Mouse (Mus musculus) cerebellum, adult 8-10 months (tissue): ENCODE results near the gene Terb1.

ENCODE experiments used
- DNase-seq: peaks from one replicate; pipeline ENCODE4 v3.0.0; 2022

Gene Terb1

DNA sequence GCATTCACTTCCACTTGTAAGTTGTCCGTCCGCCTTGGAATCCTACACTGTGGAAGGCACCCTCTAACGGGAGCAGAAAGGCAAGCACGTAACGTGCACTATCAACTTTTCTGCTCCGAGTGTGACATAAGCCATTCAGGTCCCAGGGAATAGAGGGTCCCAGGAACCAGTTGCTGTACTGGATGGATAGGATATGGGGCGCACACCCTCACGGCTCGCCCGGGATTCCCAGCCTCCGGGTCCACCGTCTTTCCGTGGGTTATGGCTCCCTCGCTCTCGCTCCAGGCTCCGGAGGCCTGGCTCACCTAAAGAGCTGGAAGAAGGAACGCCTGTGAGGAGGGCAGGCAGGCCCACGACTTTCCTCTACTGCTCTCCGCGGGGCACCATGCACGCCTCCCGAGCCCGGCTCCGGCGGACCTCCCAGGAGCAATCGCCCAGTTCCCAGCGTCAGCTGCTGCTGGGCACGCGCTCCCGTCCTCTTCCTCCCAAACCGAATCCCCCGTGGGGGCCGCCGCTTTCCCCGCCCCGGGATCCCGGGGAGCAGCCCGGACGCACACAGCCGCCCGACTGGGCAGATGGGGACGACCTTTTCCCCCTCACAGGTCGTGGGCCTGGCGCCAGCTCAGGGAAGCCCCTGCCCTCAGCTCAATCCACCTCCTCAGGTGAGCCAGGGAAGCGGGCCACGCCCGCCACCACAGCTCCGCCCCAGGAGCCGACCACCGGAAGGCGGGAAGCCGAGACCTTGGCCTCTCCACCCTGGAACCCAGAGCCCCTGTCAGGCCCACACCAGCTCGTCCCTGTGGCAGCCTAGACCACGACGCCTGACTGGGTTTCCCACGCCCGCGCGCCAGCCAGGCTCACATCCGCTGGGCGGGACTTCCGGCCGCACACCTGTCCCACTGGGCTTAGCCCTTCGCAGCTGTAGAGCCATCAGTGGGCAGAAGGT, at the start of gene Terb1:
Gene Terb1 (minus strand): TSS at position 850 of the 946 bp plus-strand sequence.
- peak; percentile 36 for DNase-seq

DNA sequence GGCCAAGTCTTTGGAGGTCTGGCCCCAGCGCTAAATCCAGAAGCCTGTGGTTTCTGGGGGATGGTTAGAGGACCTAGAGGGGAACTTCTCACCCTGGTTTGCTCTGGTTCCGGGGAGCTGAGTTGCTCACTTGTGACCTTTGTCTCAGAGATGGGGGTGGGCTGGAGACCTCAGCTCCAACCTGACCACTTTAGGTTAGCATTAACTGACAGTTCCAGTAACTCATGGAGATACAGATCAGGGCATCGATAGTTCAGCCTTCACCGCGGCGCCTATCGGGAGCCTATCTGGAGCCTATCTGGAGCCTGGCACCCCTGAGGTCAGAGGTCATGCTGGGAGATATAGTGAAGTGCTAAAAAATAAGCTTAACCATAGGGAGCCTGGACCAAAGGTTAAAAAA, 47.5 kb upstream of the Terb1 start:
- no peak for DNase-seq

- DNase-seq, result no peak
Observed at GRCm38 (mm10) chr8:104555191-104555590, 45.5 kb upstream of the Terb1 start.

- DNase-seq, result no peak
Observed at GRCm38 (mm10) chr8:104543440-104544045, 33.8 kb upstream of the Terb1 start.

GRCm38 (mm10) chr8:104542160-104542559, 32.5 kb upstream of the Terb1 start:
- peak; percentile 54 for DNase-seq

GRCm38 (mm10) chr8:104541515-104541880, 31.8 kb upstream of the Terb1 start:
- no peak for DNase-seq

- DNase-seq, result peak; percentile 61
Observed at GRCm38 (mm10) chr8:104540710-104541514, 31.2 kb upstream of the Terb1 start.

DNA sequence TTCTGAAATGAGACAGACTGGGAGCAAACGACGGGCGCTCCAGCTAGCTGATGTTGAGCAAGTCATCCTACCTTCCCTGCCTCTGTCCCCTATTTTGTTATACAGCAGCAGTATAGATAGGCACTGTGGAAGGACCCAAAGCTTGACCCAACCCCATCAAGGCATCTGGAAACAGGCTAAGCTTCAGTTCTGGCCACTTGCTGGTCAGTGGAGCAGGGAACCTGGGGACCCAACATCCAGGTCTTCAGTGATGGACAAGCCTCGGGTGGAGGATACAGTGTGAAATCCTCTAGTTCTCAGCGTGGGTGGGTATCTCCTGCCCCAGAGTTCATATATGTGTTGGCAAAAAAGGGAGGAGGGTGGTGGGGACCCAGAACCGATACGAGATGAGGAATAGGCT, 30.5 kb upstream of the Terb1 start:
- no peak for DNase-seq

DNA sequence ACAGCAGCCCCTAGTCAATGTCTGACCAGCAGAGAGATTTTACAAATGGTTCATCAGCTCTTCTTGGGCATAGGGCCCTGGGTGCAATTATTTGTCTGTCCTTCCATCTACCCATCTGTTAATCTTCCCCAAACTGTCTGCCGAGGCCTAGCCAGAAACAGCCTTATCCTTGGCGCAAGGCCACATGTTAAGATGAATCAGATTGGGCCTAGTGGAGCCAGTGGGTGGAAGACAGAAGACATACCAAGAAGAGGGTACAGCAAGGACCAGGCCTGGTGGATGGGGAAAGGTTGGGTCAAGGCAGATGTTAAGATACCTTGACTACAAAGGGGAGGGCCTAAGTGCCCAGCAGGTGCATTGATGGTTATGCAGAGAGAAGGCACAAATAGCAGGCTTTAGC, 29.9 kb upstream of the Terb1 start:
- no peak for DNase-seq

- DNase-seq, result no peak
Observed at GRCm38 (mm10) chr8:104538896-104539295, 29.2 kb upstream of the Terb1 start.

GRCm38 (mm10) chr8:104536028-104536427, 26.3 kb upstream of the Terb1 start:
- DNase-seq, result no peak

DNA sequence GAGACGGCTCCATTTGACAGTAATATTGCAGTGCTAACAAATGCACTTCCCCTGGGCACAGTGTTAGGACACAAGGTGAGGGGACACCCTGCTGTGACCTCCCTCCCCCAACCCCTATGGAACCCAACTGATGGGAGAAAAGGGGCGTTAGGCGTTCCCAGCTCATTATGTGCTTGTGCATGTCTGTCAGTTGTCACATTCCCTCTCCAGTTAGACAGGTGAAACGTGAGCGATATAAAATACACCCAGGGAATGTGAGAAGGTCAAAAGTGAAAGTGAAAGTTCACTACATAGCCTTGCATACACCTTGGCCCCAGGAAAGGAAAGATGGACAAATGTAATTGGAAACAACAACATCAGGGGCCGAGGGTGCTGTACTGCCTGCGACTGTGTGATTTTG, 25.7 kb upstream of the Terb1 start:
- DNase-seq, result no peak

DNA sequence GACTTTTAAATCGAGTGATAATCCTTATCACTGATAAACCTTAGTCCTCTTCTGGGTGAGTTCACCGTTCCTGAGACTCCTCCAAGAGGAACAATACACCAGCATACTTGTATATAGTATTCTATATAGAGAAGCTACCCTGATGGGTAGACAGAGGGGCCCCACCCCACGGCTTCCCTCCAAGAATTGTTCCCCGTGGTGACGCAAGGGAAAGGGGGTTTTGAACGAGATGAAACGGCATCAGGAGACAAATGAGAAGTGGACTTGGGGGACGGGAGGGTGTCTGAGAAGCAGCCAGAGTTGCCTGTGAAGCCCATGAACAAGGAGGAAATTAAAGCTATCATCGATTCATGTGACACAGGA, 25.1 kb upstream of the Terb1 start:
- no peak for DNase-seq

DNA sequence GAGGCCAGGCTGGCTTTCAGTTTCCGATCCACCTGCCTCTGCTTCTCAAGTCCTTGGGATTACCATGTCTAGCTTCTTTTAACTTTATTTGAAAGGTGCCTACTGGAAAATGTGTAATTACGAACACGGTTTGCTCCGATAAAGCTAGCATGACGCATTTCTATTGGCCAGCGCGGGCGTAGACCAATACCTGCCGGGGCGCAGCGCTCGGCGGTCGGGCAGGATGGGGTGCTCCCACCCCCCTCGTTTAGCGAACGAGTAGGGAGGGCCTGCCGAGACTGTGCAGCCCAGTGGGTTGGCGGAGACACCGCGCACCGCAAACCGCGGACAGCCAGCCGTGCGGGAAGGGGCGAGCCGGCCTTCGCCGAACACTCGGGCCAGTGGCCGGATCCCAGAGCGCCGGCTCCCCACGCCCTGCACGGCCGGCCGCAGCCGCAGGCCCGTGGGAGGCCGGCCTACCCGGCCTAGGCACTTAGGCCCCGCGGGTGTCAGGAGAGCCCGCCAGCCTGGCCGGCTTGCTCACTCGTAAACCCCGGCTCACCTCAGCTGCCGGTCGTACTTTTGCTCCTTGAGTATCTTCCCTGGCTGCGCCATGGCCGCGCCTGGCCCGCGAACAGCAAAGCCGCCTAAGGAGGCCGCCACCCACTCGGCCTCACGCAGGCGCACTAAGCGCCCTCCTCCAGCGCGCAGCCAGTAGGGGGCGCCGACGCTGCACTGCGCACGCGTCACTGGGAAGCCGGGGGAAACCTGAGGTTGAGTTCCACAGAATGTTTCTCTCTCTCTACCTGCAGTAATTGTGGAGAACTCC, 24.5 kb upstream of the Terb1 start, which contains the start of the genes Nae1 and Car7:
Gene Nae1 (minus strand): TSS at position 667 of the 808 bp plus-strand sequence.
Gene Car7 (plus strand): TSS at position 719 of the 808 bp plus-strand sequence.
- DNase-seq, result peak; percentile 96

GRCm38 (mm10) chr8:104533551-104533950, 23.8 kb upstream of the Terb1 start:
- DNase-seq, result no peak

DNA sequence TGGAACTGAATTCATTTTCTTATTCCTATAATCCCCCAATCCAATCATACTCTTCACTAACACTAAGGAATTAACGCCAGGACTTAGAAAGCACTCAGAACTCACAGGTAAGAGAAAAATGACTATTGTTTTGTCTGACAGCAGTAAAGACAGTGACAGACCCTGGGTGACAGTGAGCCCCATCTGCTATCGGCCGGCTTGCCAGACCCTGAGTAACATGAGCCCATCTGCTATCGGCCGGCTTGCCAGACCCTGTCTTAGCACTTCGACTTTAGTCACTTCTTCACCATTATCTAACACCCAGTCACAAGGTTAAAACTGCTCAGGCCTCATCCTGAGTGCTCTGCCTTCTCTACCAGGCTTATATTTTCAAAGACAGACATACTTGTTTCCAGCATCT, 20.0 kb upstream of the Terb1 start:
- DNase-seq, result peak; percentile 77

- DNase-seq, result no peak
Observed at GRCm38 (mm10) chr8:104517872-104518271, 8.2 kb upstream of the Terb1 start.

DNA sequence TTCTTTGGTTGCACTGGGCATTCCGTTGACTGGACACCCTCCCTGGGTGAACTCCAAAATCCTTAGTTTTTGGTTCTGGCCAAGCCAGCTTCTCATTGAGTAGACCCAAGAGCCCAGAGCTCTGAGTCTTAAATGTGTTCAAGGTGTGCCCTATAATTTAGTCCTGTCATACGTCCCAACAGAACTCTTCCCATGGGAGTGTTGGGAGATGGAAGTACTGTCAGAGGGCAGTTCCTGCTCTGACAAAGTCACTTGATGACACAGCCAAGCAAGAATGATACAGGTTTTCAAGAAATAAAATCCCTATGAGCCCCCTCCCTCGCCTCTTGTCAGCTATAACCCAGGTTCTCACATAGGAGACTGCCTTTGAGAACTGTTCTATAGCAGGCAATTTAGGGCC, 424 bp upstream of the Terb1 start:
- DNase-seq, result no peak

- no peak for DNase-seq
Observed at GRCm38 (mm10) chr8:104479091-104479490, 30.6 kb downstream of the Terb1 start.

DNA sequence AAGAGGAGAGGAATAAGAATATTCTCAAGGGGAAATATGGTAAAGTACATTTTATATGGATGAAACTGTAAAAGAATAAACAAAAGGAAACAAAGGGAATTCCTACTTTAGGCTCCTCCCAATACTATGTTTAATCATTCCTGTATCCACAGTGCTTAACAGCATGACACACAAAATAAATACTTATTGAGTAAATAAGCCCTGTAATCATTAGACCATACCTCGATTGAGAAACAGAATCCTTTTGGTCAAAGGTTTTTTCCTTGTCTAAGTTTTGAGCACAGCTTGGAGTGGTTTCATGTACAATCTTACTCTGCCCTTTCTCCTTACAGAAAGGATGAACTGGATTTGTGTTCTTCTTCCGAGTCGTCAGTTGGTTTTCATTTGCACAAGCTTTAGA, 37.2 kb downstream of the Terb1 start:
- no peak for DNase-seq

- DNase-seq, result no peak
Observed at GRCm38 (mm10) chr8:104467463-104467862, 42.2 kb downstream of the Terb1 start.

- no peak for DNase-seq
Observed at GRCm38 (mm10) chr8:104452177-104452576, 57.5 kb downstream of the Terb1 start.

DNA sequence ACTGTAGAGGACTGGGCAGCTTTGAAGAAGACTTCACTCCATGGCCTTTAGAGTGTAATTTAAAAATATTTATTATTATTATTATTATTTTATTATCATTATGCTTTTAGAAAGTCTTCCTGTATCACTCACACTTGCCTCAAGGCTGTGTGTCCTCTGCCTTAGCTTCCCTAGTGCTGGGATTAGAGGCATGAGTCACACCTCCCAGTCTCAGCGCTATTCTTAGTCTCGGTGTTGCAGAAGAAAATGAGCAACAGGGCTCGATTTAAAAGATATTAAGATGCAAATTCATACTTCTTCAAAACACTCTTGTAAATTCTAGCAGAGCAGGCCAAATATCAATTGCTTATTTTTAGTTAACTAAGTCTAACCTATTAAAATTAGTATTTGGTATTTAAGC, 60.9 kb downstream of the Terb1 start:
- no peak for DNase-seq
